Mouse (Mus musculus) kidney, postnatal 36 days (tissue): Measurements from ENCODE around the gene Col23a1.
"Not testable (repeated sequence)": the region's sequence is repeated elsewhere in the genome, so short reads cannot be mapped to it uniquely, and the experiment has no call there.

ENCODE experiments used
- DNase-seq, 2 experiments: peaks; one replicate each; pipeline ENCODE4 v3.0.0; 2021 to 2022; ENCODE audit warnings: mixed read lengths in 2 of 2

Gene Col23a1

GRCm38 (mm10) chr11:51328387-51328942, 38.7 kb downstream of the Col23a1 start:
- peak in 1 of 2 experiments; percentile 22 for DNase-seq

- no peak for DNase-seq
Observed at GRCm38 (mm10) chr11:51329837-51330714, 40.4 kb downstream of the Col23a1 start.

- DNase-seq: no peak
Observed at GRCm38 (mm10) chr11:51334017-51334416, 44.3 kb downstream of the Col23a1 start.

GRCm38 (mm10) chr11:51337585-51337984, 47.9 kb downstream of the Col23a1 start:
- DNase-seq: no peak

- peak; percentile 8 to 29 for DNase-seq
Observed at GRCm38 (mm10) chr11:51338416-51338815, 48.7 kb downstream of the Col23a1 start.

- DNase-seq: peak in 1 of 2 experiments; percentile 6
Observed at GRCm38 (mm10) chr11:51341091-51341490, 51.4 kb downstream of the Col23a1 start.

- DNase-seq: no peak
Observed at GRCm38 (mm10) chr11:51342776-51343175, 53.1 kb downstream of the Col23a1 start.

GRCm38 (mm10) chr11:51343312-51343711, 53.6 kb downstream of the Col23a1 start:
- no peak for DNase-seq

- DNase-seq: no peak
Observed at GRCm38 (mm10) chr11:51343728-51344289, 54.1 kb downstream of the Col23a1 start.

- DNase-seq: no peak
Observed at GRCm38 (mm10) chr11:51345481-51346465, 56.1 kb downstream of the Col23a1 start.

- no peak for DNase-seq
Observed at GRCm38 (mm10) chr11:51347756-51348155, 58.0 kb downstream of the Col23a1 start.

- DNase-seq: no peak
Observed at GRCm38 (mm10) chr11:51349665-51350064, 59.9 kb downstream of the Col23a1 start.

- no peak for DNase-seq
Observed at GRCm38 (mm10) chr11:51351151-51351550, 61.4 kb downstream of the Col23a1 start.

GRCm38 (mm10) chr11:51351841-51352240, 62.1 kb downstream of the Col23a1 start:
- no peak for DNase-seq

- peak in 1 of 2 experiments; percentile 11 for DNase-seq
Observed at GRCm38 (mm10) chr11:51353746-51354145, 64.0 kb downstream of the Col23a1 start.

GRCm38 (mm10) chr11:51358981-51359380, 69.3 kb downstream of the Col23a1 start:
- DNase-seq: not testable (repeated sequence)

- no peak for DNase-seq
Observed at GRCm38 (mm10) chr11:51364353-51364752, 74.6 kb downstream of the Col23a1 start.

- no peak for DNase-seq
Observed at GRCm38 (mm10) chr11:51367334-51367733, 77.6 kb downstream of the Col23a1 start.

GRCm38 (mm10) chr11:51370273-51370672, 80.6 kb downstream of the Col23a1 start:
- DNase-seq: no peak

- DNase-seq: no peak
Observed at GRCm38 (mm10) chr11:51371321-51371720, 81.6 kb downstream of the Col23a1 start.

GRCm38 (mm10) chr11:51371926-51372325, 82.2 kb downstream of the Col23a1 start:
- no peak for DNase-seq

- peak in 1 of 2 experiments; percentile 4 for DNase-seq
Observed at GRCm38 (mm10) chr11:51377199-51377598, 87.5 kb downstream of the Col23a1 start.
